Mouse (Mus musculus): Measurements from ENCODE around the gene Gdap1l1. TPM values are rescaled to one million over a fixed set of nuclear protein-coding genes. Genes with fewer than 3 reads are reported as not detected.

The Gdap1l1 gene
- total RNA-seq, 2 experiments from 2014 or later = not detected

DNA sequence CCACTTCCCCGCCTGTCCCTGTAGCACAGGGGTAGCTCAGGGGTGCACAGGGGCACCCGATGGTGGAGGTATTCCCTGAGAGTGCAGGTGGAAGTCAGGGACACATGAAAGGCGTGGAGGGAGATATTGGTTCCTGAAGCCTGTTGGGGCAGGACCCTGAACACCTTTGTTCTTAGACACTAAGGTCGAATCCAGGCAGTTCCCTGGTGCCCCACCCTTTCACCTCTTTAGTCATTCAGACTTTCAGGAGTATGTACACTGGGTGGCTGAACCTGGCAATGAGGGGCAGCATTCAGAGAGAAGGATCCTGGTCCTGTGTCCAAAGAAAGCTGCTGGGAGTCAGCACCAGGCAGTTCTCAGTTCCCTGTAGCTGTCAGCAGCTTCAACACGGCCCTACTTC is 24.1 kb downstream of the Gdap1l1 start:
- DNase-seq = no peak
- intact Hi-C loops (cut with DNase I) = no loop called here

DNA sequence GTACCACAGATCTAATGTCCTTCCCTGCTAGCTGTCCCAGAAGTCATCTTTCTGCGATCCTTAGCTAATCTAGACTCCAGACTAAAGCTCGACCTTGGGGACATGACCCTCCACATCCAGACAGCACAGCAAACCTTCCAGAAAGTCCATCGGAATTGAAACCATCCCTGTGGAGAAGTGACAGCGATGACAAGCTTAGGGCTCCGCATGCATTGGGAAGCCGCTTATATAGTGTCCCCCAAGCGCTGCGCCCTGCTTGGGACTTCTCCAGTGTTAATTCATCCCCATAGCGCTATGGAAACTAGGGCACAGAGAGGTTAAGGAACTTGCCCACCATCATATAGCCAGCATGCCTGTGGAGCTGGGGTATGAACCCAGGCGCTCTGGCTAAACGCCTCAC is 24.5 kb downstream of the Gdap1l1 start:
- DNase-seq = no peak
- intact Hi-C loops (cut with DNase I) = no loop called here

DNA sequence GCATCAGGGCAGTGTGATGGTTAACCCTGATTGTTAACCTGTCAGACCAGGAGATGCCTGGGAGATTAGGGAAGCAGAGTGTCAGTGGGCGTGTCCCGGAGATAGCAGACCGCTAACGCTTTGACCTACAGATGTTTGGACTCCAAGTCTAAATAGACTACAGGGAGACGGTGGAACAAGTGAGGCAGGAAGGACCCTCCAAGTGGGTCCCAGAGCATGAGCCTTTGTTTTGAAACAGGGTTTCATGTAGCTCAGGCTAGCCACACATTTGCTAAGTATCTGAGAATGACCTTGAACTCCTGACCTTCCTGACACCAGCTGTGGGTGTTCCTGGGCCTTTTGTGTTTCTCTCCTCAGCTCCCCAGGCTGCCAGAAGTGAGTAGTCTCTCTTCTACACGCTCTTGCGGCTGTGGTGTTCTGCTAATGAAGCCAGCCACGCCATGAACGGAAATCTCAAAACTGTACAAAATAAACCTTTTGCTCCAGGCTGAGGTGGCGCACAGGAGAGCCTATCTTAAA is 25.0 kb downstream of the Gdap1l1 start:
- intact Hi-C loops (cut with DNase I) = no loop called here

DNA sequence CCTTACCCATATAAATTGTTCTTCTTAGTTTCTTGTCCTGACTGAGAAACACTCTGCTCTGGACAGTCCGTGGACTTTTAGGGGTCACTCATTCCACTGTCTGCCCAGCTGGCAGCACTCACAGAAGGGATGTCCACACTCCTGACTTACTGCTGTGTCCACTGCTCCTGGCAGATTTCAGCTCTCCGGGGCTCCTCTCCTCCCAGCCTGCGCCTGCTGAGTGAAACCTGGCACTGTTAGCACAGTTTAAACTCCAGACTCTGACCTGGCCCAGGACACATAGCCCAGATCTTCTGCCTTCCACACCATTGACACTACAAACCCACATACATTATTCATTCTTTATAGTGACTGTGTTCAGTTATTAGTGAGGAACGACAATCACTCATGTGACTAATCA is 25.7 kb downstream of the Gdap1l1 start:
- intact Hi-C loops (cut with DNase I) = no loop called here
- peak in 1 of 2 experiments; percentile 26 for DNase-seq

More for the DNA sequence above, 25.0 kb downstream of the Gdap1l1 start:
- DNase-seq = no peak

DNA sequence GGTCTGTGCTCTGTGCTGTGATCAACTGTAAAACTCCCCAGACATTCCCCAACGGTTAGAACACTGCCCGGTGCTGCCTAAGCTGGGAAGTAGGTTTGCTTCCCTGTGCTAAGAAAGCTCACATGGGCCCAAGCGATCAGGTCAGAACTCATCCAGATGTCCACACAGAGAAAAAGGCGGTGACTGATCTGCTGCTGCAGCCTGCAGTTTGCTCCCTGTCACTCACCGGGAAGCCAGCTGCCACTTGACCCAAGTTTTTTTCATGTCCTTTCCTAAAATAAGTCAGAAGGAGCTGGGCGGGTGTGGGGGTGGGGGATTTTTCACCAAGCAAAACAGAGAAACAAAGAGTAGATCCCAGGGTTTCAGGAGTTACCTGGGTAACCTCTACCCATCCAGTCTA is 26.3 kb downstream of the Gdap1l1 start:
- DNase-seq = peak; percentile 17 to 30
- intact Hi-C loops (cut with DNase I) = no loop called here

DNA sequence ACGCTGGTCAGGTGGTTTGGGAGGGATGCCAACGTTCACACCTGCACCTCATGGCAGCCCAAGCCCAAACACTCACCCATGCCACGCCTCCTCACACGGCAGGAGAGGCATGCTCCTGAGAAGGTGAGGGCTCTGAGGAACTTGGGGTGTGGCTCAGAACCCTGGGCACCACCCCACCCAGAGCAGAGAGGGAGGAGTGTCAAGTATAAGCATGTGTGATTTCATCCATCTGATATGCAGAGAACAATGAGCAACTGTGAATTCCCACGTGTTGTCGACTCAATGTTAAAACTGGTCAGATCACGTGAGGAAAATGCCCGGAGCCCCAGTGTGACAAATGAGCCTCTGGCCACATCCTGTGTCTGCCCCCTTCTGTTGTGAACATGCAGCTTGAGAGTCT is 28.5 kb downstream of the Gdap1l1 start:
- DNase-seq = no peak
- intact Hi-C loops (cut with DNase I) = no loop called here

DNA sequence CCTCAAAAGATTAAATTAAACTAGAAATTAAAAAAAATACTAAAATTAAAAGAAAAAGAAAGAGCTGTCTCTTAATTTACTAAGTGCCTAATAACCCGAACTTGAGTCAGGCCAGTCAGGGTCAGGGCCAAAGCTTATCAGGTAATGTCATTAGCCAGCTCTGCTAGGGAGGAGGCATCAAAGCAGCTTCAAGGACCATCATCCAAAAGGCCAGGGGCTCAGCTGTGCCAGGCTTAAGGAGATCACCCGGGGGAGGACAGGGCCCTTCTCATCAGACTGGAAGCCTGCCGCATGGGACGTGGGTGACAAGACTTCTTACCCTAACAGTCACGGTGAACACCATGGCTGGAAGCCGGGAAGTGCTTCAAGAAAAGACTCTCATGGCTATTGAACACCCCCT is 29.3 kb downstream of the Gdap1l1 start:
- intact Hi-C loops (cut with DNase I) = no loop called here
- DNase-seq = no peak

DNA sequence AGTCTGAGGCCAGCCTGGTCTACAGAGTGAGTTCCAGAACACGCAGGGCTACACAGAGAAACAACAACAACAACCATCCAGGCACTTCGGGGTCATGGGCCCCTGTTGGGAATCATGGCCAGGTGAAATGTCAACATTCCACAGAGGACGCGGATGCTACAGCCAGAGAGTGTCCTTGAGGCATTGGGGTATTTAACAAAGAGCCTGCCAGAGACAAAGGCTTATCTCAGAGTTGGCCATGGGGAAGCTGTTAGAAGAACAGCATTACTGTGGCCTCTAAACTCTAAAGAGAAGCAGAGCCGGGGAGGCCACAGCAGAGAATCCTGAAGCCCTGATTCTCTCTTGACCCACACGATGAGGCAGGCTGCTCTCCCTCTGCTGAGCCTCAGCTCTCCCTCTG is 30.6 kb downstream of the Gdap1l1 start:
- intact Hi-C loops (cut with DNase I) = no loop called here
- no peak for DNase-seq

DNA sequence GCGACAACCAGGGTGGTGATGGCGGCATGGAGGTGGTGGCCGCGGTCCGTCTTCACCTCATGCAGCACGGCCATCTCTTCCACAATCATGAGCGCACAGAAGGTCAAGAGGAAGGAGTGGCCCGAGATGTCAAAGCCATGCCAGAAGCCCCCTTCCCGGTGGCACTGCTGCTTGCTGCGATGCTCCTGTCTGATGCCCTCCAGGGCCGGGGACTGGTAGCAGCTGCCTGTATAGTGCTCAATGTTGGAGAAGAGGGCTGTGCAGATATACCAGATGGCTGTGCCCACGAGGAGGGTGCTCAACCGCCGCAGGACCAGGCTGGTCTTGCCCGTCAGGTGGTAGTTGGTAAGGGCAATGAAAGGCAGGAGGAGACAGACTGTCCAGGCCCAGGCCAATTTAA is 31.4 kb downstream of the Gdap1l1 start:
- DNase-seq = no peak
- intact Hi-C loops (cut with DNase I) = no loop called here

DNA sequence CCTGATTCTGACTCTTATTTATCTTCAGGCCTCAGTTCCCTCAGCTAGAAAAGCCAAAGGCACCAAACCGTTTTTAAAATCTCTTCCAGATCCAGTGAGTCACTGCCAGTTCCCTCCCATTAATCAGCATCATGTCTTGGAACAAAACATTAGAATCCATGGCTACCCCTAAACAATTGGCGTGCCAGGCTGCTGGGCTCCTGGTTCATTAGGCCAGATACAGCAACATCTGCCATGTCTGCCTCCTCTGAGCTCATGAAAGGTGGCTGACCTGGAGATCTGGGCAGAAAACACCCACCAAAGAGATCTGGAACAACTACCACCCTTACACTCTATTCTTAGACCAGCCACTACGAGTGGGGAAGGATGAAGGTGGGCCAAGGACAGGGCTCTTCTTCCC is 32.9 kb downstream of the Gdap1l1 start:
- peak; percentile 31 to 52 for DNase-seq
- intact Hi-C loops (cut with DNase I) = no loop called here

DNA sequence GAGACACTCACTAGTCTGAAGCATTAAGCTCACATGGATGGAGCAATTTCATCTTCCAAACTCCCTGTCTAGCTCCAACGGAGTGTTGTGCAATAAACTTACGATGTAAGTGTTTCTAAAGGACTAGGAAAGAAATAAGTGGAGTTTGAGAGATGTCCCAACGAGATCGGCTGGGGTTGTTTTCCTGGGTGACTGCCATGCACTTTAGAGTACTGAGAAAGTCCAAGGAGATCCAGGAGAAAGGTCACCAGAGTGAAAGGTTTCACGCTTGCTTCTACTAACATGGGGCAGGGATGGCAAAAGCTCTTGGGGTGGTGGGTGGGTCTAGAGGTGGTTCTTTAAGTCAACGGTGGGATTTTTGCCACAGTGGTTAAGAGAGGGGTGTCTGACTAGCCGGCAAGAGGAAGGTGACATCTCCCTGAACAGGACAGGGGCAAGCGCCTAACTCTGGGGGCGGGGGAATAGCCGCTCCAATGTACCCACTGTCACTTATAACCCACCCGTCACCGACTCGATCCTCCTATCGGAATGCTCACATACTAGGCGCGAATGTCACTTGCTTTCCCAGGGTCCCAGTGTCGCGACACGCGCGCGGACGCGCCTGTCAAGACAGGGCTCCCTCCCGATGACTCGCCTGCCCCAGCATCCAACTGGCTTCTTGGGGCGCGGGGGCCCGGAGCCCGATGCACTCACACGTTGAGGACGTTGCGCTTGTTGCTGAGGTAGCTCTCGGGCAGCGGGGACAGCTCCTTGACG is 33.6 kb downstream of the Gdap1l1 start:
- intact Hi-C loops (cut with DNase I) = loop anchor here (1.0 to 2.0 kb wide), 2 partner anchors 18 to 51 kb away; no protein-coding TSS in a partner anchor
- DNase-seq = peak; percentile 17 to 23

DNA sequence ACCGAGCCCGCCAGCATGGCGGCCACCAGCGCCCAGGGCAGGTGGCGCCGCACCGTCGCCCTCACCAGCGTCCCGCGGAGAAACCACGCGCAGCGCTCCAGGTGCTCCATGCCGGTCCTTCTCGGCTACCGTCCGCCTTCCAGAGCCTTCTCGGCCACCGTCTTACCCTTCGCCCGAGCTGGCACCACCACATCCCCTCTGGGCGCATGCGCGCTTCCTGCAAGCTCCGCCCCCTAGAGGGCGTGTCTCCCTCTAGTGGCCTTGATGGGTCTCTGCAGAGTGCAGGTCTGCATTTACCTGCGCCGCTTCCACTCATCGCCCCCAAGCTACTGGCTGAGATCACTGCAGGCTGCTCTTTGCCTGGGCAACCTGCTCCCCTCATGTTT is 34.2 kb downstream of the Gdap1l1 start, which contains the start of gene Fitm2:
TSS of gene Fitm2 (minus strand) at position 164 of the 386 bp plus-strand sequence.
- peak; percentile 91 to 95 for DNase-seq
- intact Hi-C loops (cut with DNase I) = loop anchor here (1.0 to 2.0 kb wide), 2 partner anchors 18 to 52 kb away; no protein-coding TSS in a partner anchor

DNA sequence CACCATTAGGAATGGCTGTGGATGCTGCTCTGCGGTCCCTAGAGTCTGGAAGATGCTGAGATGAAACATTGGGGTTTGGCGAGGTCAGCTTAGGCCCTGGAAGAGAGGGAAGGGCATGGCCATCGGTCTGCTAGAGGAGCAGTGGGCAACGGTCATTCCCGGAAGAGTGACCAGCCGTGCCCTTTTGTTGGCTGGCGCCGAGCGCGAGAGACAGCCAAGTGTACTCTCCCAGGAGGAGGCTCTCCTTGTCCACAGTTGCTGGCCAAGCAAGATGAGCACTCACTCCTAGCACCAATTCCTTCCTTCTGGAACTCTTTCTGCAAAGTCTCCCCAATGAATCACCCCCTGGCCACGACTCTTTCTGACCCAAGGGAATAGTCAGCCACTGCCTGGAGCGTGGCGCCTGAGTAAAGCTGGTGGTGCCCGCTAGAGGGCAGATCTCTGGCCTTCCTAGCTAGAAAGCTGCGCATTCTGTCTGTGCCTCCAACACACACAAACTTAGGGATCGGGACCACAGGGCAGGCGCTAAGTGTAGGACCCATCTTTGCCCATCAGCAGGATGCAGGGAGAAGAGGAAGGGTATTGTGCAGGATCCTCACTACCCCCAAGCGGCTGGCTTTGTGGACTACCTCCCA is 42.0 kb downstream of the Gdap1l1 start:
- intact Hi-C loops (cut with DNase I) = no loop called here
- no peak for DNase-seq

DNA sequence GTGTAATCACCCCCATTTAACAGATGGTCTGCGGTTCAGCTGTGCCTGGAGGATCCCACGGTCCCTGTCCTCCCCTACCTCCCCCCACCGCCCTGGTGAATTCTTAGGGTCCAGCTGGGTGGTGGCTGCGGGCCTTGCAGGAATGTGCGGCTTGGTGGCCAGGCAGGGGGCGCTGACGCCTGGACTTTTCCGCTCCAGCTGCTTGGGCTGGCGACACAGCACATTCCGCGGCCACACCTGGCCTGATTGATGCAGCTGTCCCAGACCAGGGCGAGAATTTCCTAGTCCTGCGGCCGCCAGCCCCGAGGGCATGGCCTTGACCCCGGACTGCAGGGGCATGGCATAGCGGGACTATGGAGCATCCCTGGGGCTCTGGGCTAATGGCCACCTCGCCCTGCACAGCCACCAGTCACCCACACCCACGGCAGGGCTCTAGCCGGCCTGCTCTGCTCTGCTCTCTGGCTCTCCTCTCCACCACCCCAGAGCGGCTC is 43.3 kb downstream of the Gdap1l1 start:
- DNase-seq = no peak
- intact Hi-C loops (cut with DNase I) = no loop called here

DNA sequence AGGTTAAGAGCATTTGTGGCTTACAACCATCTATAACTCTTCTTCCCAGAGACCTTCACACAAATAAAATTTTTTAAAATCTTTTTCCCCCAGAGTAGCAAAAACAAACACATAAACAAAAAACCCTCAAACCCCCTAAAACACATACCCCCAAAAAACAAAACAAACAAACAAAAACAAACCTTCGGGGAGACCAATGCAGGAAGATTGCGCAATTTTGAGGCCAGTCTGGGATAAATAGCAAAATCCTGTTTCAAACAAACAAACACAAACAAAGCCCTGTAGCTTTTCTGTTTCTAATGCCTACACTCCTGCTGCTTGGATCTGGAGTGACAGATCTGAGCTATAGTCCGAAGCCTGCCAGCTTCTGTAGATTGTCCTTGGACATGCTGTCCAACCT is 49.1 kb downstream of the Gdap1l1 start:
- intact Hi-C loops (cut with DNase I) = no loop called here
- DNase-seq = no peak

DNA sequence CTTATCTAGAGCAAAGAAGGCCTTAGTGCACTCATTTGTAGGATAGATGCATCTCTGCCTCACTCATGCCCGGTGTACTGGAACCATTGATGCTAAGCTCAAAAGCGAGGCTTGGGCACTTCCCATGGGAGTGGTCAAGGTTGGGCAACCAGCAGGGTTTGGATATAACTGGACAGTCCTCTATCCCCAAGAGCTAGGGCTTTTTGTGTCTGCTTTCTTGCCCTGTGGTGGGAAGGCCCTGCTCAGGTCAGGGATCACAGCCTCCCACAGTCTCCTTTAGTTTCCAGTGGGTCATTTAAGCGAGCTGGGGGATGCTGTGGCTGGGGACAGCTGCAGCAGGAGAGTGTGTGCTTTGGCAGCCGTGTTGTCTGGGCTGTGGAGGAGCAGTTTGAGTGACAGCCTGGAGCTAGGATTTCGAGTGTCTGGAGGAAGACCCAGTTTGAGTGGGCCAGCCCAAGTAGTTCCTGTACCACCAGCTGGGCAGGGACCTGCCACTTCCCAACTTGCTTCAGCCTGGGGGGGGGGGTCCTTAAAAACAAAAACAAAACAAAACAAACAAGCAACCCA is 51.5 kb downstream of the Gdap1l1 start:
- intact Hi-C loops (cut with DNase I) = no loop called here
- DNase-seq = no peak

DNA sequence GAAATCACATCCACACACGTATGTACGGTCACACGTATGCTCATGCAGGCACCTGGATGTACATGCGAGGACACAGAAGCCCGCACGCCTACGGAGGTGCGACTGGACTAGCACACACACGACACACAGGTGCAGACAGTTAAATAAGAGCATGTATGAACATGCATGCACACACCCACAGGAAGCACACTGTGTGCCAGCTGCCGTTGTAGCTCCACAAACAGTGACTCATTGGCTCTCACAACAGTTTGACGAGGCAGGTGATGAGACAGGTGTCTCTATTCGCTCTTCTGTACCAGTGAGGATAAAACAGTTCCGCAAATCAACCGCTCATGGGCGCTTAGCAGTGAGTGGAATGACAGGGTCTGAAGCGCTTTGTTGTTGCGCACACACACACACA is 52.4 kb downstream of the Gdap1l1 start:
- no peak for DNase-seq
- intact Hi-C loops (cut with DNase I) = no loop called here

DNA sequence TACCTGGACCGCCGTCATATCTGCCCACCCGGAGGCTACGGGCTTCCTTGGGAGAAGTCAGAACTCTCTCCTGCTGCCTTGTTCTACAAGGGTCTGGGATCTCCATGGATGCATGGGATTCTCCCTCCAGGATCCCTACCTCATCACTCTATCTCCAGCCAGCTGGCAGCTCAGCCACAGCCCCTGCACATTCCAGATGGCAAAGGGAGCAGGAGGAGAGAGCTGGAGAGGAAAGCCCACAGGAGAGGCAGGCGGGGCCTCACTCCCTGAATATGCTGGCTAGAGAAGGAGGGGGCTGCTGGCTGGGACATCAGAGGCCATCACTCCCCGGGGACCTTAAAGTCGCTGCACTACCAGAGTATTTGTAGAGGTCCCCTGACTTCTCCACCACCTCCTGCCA is 53.1 kb downstream of the Gdap1l1 start:
- DNase-seq = no peak
- intact Hi-C loops (cut with DNase I) = no loop called here

DNA sequence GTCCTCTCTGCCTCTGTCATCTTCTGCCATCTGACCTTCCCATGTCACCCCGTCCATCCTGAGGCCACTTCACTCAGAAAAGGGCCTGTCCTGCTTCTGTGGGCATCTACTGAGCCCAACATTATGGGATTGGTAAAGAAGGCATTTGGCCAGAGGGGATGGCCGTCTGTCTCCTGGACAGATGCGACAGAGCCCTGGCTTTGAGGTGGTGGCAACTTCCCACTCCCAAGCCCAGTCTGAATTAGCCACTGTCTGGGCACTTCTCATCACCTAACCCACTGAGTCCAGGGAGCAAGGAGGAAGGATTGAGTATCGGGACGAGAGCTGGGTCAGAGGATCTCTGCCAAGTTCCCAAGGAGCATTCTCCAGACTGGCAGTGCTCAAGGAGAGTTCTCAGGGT is 53.7 kb downstream of the Gdap1l1 start, which contains the start of gene R3hdml:
TSS of gene R3hdml (plus strand) at position 301 of the 400 bp plus-strand sequence.
- intact Hi-C loops (cut with DNase I) = no loop called here
- no peak for DNase-seq

DNA sequence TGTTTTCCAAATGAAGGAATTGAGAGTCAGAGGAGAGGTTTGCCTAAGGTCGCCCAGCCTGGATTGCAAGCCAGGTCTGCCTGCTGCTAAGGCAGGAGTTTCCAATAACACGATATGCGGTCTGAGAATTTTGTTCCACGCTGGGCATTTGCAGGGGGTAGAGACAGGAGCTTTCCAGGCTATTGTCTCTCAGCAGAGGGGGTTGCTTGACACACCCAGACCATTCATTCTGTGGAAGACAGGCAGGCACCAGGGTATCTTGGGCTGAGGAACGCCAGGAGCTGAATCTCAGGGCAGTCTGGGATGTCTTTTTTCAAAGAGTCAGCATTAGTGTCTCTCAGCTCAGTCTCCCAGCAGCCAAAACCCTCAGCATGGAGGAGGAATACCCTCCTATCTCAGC is 54.8 kb downstream of the Gdap1l1 start:
- no peak for DNase-seq
- intact Hi-C loops (cut with DNase I) = no loop called here

DNA sequence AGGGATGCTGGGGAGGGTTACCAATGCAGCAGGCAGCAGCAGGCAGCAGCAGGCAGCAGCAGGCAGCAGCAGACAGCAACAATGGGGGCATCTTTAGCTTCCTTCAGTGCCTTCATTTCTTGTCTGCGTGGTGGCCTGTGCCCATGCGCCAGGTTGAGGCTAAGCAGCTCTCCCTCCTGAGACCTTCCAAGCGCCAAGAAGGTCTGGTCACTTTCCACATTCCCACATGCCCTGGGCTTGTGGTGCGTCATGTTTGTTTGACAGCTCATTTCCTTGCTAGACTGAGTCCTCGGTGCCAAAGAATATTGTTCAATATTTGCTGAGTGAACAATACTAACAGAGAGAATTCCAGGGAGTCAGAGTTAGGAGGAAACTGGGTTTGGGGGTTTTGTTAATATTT is 55.7 kb downstream of the Gdap1l1 start:
- intact Hi-C loops (cut with DNase I) = no loop called here
- no peak for DNase-seq
